Mouse (Mus musculus) MN1 (cell line): Measurements from ENCODE around the gene Serinc4.

Source experiments
- DNase-seq: peaks from one replicate; pipeline ENCODE4 v3.0.0-alpha.2; 2016; ENCODE audit warnings: low spot score

The Serinc4 gene

DNA sequence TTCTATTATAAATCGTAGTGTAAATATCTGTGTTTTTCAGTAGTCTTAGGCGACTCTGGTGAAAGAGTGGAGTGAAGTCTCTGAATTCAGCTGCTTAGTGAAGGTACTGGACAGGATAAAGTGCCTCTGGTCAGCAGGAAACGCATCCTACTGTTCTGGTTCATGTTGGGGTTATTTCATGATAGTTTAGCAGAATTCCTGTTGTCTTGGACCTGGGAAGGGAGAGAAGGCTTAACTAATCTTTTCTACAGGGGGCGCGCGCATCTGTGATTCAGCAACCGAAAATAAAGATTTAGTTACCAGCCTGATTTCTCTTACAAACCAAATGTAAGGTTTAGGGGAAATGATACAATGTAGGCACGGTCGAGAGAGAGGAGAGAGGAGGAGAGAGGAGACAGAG is 8.4 kb downstream of the Serinc4 start:
- peak; percentile 65 for DNase-seq

DNA sequence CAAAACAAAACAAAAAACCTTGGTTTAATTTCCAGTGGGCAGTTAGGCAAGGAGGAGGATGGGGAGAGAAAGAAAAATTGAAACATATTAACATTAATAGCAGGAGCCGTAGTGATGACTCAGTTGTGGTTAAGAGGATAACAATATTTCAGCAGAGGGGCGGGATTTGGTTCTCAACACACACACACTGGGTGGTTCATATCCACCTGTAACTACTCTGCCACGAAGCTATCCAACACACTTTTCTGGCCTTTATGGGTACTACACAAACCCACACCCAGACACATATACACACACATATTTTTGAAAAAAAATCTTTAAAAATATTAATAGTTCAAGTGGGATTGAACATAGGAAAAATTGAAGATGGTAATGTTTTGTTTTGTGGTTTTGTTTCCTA is 9.6 kb downstream of the Serinc4 start:
- DNase-seq: no peak

DNA sequence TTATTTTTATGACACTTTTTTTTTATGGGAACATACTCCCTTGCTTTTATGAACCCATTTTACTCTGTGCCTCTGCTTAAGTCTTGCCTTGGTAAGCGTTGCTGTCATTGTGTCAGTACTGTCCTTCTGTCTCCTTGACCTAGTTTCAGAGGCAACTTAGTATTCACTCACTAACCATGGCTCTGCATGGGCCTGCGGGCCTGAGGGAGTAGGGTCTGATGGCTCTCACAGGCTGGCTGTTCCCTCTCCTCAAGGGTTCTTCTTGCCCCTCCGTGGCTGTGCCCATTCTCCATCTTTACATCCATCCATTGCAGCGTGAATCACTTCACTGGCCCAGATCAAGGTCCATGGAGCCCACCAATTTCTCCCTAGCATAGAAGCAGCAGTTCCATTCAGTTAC is 10.1 kb downstream of the Serinc4 start:
- no peak for DNase-seq

DNA sequence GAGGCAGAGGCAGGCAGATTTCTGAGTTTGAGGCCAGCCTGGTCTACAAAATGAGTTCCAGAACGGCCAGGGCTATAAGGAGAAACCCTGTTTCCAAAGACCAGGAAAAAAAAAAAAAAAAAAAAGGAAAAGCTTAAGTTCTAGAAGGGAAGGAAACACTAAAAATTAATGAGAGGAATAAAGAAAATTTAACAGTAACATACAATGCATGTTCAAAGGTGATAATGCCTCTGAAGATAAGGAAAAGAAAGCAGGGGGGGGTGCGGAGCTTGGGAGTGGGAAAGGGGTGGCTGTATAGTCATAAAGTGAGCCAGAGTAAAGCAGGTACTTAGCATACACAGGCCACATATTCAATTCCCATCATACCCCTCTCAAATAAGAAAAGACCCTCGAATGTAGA is 11.5 kb downstream of the Serinc4 start:
- DNase-seq: no peak

DNA sequence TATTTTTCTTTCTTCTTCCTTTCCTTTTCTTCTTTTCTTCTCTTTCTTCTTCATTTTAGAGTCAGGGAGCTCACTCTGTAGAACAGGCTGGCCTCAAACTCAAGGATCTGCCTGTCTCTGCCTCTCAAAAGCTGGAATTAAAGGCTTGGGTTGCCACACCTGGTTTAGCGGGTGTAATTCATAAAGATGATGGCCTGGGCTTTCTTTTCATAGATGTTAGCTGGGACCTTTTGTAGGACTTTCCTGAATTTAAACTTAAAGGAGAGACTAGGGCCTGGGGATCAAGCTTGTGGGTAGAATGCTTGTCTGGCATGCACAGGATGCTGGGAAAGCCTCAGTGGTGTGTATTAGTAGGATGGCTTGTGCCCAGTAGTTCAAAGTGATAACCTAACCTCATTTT is 12.4 kb downstream of the Serinc4 start, which contains the start of gene Ell3:
TSS of gene Ell3 (minus strand) at position 101 of the 400 bp plus-strand sequence.
- DNase-seq: no peak

DNA sequence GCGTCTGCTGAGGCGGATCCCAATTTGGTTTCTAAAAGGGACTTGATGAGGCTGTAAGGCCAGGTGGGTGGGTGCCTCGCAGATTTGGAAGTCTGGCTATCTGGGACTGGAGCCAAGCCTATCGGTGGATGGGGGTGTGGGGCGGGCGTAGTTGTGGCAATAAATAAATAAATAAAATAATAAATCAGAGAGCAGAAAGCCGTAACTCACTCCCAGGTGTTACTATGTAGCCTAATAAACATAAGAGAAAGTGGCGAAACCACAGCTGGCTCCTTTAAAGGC is 13.6 kb downstream of the Serinc4 start:
- DNase-seq: no peak

DNA sequence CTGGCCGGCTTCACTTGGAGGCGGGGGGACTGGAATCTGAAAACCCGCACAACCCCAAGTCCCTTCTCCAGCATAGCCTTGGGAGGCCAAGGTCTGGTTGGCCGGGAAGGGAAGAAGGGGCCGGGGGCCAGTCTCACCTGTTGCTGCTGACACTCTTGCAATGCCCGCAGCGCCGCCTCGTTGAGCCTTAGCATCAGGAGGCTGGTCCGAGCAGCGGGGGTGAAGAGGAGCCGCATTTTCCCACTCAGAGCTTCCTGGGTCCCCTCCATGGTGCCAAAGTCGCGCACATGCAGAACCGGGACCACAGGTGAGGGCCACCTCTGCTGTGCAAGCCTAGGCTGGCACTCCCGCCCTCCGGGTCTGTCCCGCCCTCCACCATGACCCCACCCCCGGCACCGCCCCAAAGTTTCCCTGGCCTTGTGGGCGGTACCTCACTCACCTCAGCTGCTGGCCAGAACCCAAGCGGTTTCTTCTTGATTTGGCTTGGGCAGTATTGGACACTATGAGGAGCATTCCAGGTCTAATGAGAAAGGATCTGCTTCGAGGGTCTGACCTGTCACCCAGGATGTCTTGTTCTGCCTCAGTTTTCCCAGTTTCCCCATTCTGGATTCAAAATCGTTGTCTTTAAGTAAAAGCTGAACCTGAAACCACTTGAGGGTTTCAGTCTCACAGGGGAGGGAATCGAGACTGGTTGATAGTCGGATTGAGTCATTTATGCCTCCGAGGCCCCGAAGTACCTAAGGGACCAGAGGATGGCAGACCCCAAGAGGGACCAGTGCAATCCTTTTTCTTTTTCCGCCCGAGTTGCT is 14.1 kb downstream of the Serinc4 start:
- no peak for DNase-seq

DNA sequence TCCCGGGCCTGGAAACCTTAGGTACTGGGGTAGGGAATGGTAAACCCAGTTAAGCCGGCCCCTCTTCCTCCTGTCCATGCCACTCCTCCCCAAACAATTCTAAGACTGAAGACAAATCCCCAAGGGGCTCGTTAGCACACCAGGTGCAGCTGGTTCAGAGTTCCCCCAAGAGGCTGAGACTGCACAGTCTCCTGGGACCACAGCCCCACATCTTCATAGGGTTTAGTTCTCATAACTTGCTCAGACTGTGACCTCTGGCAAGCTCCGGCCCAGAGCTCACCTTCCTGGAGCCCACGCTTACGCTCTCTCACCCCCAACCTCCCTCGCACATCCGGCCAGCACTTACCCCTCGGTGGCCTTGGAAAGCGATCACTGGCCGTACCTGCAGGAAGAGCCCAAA is 14.8 kb downstream of the Serinc4 start:
- DNase-seq: no peak

DNA sequence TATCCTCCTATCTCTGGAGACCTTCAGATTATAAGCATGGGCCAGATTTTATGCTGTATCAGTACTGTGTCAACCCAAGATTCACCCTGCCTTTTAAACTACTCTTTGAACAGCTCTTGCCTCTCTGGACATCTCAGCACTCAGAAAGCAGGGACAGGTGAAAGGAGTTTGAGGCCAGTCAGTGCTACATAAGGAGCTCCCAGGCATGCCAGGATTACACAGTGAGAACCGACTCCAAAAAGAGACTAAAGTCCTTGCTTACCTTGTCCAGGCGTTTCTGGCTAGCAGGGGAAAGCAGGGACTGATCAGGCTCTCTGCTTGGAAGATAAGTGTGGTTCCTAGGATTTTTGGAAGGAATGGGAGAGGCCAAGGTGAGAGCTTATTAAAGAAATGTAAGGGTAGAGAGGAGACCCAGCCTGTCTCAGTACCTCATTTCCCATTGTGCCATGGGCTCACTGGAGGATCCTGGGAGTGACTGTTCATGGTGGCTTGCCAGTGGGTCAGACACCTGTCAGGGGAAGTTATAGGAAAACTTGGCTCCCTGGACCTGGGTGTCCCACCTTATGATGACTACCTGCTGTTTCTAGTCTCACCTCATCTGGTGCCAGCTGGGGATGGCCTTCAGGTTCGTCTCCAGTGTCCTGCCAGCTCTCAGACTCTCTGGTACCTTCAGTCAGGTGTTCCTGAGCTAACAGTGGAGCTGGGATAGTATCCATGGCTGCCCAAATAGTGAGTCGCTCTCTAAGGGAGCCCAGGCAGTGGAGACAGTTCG is 15.6 kb downstream of the Serinc4 start:
- no peak for DNase-seq

DNA sequence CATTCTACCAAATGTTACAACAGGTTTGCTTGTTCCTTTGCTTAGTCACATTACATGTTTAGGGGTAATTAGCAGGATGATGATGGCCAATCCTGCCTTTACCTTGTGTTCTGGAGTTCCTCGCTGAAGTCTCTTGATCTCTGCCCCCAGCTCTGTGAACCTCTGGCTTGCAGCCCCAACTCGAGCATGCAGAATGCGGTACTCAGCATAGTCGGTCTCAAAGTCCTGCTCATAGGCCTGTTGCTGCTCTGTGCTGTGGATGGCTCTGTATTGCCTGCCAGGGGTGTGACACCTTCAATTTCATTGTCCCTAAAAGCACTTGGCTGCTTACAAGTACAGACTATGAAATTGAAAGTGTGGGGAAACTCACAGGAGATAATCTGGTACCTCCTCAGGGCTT is 16.8 kb downstream of the Serinc4 start:
- no peak for DNase-seq

DNA sequence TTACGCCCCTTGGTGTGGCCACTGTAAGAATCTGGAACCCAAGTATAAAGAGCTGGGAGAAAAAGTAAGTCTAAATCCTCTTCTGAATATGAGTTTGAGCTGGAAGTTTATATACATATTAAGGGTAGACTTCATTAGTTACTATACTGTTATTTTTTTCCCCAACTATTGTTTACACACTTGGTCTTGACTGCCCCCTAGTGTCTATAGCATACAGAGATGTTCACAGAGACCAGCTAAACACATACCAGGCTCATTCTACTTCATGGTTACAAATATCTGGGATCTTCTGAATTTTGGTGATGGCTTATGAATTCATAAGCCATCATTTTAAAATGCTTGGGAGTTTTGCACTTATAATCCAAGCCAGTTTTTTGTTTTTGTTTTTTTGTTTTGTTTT is 21.7 kb downstream of the Serinc4 start:
- DNase-seq: peak; percentile 48

DNA sequence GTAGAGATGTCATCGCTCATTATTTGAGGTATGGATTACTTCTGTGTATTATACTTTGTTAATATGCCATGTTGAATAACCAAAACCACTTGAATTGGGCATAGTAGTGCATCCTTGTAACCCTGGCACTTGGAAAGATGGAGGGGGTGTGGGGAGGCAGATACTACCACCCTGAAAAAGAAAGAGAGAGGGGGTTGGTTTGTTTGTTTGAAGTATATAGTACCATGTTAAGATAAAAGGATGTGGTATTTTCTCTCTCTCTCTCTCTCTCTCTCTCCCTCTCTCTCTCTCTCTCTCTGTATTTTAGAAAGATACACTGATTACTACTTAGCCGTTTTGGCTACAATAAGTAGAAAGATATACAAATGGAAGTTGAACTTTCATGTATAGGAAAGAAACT is 30.7 kb downstream of the Serinc4 start:
- no peak for DNase-seq

DNA sequence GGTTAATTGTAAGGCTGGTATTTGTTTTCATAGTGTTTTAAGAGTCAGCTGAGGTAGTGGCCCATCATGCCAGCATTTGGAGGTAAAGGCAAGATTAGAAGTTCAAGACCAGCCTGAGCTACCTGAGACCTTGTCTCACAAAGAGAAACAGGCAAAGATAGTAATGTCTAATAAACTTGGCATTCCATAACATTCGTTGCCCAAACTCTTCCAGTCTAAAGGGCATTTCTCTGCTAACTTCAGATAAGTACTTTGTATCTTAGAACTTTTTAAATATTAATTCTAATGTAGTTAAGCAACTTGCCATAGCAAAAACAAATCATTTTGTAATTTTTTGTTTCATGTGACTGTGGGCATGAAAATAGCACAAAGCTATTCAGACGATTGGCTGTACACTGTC is 33.4 kb downstream of the Serinc4 start:
- no peak for DNase-seq

DNA sequence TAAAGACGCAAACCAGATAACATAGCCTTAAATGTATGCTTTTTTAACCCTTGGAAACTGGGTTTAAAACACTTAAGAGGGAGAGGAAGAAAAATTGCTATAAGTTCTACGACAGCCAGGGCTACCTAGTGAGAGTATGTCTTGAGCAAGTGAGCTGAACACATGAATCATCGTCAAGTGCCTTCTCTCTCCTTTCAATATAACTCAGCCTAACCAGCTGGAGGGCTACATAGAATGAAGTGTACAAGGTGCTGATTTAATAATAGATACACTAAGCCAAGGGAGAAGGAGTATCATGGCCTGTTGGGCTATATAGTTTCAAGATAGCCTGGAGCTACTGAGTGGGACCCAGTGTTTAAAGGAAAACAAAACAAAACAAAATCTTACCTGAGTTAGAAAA is 38.1 kb downstream of the Serinc4 start:
- no peak for DNase-seq

DNA sequence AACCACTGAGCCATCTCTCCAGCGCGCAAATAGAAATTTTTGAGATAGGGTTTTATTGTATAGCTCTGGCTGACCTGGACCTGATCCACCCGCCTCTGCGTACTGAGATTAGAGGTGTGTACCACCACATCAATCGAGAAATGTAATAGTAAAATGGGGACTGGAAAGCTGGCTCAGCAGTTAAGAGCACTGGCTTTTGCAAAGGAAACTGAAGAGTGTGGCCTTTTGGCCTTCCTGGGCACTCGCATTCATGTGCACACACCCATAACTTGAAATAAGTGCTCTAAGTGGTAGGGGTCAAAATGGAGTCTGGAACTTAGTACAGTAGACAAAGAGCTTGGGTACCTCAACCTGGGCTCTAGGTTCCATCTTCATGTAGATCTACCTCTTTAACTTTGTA is 40.2 kb downstream of the Serinc4 start:
- DNase-seq: no peak

DNA sequence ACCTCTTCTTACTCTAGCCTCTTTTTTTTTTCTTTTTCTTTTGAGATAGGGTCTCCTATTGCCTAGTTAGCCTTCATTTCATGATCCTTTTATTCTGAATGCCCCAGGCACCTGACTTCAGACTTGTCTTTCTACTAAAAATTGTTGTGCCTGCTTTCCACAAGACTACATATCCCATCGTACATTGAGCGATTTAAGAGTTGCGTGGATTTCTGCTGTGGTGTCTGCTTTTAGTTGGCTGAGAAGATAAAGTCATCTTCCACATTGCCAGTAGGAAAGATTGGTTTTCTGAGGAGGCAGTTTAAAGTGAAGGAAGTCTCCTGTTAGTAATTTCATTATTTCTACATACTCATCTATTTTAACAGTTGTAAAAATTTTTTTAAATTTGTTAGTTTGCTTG is 41.0 kb downstream of the Serinc4 start:
- no peak for DNase-seq

DNA sequence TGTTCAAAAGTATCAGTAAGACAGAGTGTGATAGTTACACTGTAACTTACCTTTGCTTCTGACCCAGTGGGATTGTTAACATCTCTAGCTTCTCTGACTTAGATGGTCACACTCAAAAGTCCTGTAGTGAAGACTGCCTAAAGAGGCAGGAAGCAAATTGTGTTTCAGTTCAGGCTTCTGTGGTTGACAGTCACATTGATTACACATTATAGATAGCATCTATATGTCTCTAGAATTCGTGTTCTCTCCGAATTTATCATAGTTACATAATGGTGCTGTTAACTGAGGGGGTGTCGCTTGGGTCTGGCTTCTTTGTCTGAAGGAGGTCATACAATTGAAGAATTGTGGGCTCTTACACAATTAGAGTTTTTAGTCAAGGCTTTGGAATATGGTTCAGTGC is 41.5 kb downstream of the Serinc4 start:
- no peak for DNase-seq

DNA sequence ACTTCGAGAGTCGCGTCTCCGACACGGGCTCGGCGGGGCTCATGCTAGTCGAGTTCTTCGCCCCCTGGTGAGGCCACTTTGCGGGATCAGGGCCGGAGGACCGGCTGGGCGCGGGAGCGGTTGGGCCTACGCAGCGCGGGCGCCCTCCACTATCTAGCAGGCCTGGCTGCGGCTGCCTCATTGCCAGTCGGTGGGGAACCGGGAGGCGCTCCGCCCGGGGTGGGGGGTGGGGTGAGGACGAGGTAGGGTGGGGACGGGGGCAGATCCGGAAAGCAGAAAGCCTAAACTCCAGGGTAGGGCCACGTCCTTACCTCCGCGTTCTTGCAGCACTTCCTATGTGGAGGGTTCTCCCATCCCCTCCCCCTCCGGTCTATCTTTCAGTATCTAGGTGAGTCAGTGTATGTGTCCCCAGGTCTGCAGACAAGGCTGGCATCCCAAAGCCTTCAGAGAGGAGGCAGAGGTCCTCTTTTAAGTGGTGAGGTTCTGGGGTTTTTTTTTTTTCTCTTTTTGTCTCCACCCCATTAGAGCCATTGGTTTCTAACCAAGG is 42.4 kb downstream of the Serinc4 start:
- peak; percentile 57 for DNase-seq

DNA sequence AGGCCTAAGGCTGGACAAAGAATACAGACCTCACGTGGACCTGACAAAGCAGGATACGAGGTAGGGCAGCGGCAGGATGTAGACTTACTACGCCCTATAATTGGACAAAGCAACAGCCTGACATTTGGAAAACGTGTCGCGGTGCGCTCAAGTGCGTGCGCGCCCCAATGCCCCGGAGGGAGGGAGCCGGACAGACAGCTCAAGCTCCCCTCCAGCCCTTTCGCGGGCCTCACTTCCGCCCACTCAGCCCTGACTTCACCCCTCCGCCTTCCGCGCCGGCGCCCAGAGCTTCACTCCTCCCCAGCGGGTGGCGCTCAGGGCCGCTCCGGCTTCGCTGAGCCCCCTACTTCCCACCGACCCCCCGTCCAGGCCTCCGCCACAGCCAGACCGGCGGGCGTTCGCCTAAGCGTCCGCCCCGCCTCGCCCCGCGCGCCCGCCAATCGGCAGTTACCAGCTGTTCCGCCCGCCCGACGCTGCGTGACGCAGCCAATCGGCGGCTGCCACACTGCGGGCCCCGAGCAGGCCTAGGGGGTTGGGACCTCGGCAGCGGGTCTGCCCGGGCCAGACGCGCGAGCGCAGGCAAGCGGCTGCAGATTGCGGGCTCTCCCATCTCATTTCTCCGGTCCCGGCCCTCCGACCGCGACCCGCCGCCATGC is 43.1 kb downstream of the Serinc4 start, which contains the start of the genes Pdia3 and Catsper2:
TSS of gene Pdia3 (plus strand) at position 389 of the 656 bp plus-strand sequence.
TSS of gene Catsper2 (minus strand) at position 406 of the 656 bp plus-strand sequence.
- peak; percentile 96 for DNase-seq

DNA sequence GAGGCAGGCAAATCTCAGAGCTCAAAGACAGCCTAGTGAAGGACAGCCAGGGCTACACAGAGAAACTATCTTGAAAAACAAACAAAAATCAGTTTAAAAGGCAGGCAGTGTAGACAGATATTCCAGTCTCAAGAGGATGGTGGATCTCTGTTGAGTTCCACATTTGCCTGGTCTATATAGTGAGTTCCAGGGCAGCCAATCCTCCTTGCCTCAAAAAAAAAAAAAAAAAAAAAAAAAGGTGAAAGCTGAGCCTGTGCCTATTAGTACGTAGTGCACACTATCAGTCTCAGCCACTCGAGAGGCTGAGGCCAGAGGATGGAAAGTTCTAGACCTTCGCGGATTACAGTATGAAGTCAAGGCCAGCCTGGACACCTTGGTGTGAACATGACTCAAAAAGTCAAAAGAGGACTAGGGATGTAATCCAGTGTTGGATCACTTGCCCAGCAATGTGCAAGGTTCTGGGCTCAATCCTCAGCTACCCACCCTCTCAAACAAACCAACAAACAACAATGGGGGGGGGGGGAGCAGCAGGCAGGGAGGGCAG is 43.7 kb downstream of the Serinc4 start:
- peak; percentile 42 for DNase-seq

DNA sequence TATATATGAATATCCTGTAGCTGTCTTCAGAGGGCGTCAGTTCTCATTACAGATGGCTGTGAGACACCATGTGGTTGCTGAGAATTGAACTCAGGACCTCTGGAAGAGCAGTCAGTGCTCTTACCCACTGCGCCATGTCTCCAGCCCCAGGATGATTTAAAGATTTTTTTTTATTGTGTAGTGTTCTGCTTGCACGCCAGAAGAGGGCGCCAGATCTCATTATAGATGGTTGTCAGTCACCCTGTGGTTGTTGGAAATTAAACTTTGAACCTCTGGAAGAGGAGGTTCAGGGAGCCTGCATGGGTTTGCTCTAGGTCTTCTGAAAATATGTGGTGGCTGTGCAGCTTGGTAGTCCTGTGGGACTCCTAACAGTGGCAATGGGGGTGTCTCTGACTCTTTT is 48.4 kb downstream of the Serinc4 start:
- DNase-seq: peak; percentile 30

DNA sequence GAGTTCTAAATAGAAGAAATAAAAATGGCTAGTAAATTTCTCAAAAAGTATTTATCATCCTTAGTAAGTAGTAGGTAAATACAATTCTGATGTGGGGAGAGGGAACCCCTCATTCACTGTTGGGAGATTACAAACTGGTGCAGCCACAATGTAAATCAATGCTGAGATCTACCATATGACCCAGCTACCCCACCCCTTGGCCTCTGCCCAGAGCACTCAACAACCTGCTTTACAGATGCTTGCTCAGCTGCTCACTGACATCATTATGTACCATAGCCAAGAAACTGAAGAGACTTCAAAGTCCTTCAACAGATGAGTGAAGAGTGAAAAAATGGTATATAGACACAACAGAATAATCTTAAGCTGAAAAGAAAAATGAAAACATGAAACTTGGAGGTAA is 53.3 kb downstream of the Serinc4 start:
- no peak for DNase-seq
